Mouse (Mus musculus) embryonic fibroblast, embryonic 13.5 days (primary cell): Measurements from ENCODE around the gene Olfr550.

Source experiments
- CTCF ChIP-seq: IDR thresholded peaks from 2 replicates; pipeline ENCODE4 v1.5.1; 2011; ENCODE audit warnings: mild to moderate bottlenecking, control low read depth, low read length, moderate library complexity, borderline replicate concordance; ENCODE audit not compliant: insufficient read depth
- POLR2A ChIP-seq: IDR thresholded peaks from 2 replicates; pipeline ENCODE4 v1.6.1; 2011; ENCODE audit warnings: low read depth, mild to moderate bottlenecking, control low read depth, low read length, moderate library complexity

DNA sequence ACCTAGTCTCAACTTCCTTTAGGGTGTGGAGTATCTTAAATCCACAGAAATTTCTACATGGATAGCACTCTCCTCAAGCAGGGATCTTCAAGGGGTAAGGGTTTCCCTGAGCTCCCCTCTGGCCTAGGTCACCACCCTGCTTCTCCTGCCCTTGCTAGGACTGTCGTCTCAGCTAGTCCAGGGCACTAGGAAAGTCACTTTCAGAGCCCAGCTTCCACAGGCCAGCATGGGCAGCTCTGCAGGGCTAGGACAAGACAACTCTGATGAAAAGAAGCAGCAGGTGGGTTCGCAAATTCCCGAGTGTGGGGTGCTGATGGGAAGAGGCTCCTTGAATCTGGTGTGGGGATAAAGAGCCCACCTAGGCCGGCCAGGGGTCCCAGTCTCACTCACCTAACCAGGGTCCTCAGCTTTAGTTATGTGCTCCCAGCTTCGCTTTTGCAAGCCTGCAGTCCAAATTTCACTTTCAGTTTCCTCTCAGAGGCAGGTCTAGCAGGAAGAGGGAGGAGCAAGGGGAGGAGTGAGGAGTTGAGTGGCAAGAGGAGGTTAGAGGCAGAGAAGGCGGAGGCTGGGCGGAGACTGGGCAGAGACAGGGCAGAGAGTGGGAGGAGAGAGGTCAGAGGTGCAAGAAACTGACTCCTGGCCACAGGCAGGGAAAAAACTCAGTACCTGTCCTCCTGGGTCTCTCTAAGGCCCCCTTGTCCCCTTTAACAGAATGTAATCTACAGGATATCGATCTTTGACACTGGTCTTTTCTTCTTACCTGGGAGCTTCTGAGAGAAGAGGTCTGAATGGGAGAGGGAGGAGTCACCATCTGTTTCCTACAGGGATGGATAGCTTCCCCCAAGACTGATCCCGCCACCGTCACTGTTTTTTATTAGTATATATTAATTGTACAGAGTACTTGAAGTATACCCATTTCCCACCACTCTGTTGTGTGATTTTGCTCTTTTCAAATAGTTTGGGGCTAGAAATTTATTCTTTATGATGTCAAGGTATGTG lies 5.9 kb upstream of the Olfr550 start, which contains the start of gene Trim21:
- TF ChIP-seq CTCF (no peak), POLR2A (peak; percentile 68)
